Mouse (Mus musculus): Measurements from ENCODE around the gene Dnaja3.
"Not testable (repeated sequence)": the region's sequence is repeated elsewhere in the genome, so short reads cannot be mapped to it uniquely, and the experiment has no call there.

Dnaja3 gene

DNA sequence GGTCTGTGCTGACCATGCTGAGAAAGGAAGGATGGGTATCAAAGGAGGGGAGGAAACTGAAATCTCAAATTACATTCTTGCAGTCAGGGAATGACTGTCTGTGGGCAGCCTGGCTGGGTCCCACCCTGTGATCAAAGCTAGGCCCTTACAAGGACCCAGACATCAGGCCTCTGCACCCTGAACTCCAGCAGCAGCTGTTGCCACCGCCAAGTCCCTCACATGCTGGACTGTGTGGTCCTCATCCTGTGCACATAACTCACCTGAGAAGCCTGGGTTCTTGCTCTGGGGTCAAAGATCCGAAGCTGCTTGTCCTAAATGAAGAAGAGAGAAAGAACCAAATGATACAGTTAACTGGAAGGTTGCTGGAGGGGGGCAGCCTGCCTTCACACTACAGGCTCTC is 21.8 kb downstream of the Dnaja3 start:
- DNase-seq (ENCODE audit: inconsistent age in 2 of 2, low spot score in 1 of 2), result no peak

DNA sequence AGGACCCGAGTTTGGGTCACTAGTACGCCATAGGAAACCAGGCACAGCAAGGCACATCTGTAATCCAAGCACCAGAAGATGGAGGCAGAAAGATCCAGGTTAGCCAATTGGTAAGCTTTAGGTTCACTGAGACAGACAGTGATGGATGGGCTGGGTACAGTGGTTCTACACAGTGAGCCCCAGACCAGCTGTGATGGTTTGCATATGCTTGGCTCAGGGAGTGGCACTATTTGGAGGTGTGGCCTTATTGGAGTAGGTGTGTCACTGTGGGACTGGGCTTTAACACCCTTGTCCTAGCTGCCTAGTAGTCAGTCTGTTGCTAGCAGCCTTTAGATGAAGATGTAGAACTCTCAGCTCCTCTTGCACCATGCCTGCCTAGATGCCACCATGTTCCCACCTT is 24.0 kb downstream of the Dnaja3 start:
- no peak for DNase-seq (ENCODE audit: inconsistent age in 2 of 2, low spot score in 1 of 2)

DNA sequence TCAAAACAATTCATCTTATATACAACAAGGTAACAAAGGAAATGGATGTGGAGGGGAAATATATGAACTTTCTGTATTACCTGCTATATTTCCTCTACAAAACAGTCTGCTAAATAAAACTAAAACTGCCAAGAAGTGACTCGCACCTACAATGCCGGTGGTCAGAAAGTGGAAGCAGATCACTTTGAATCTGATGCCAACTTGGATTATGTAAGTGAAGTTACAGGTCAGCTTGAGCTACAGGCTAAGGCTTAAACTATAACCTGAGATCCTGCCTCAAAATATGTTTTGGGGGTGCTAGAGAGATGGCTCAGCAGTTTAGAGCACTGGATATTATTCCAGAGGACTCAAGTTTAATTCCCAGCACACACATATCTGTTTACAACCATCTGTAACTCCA is 25.9 kb downstream of the Dnaja3 start:
- DNase-seq (ENCODE audit: inconsistent age in 2 of 2, low spot score in 1 of 2), result peak in 1 of 2 experiments; percentile 23

DNA sequence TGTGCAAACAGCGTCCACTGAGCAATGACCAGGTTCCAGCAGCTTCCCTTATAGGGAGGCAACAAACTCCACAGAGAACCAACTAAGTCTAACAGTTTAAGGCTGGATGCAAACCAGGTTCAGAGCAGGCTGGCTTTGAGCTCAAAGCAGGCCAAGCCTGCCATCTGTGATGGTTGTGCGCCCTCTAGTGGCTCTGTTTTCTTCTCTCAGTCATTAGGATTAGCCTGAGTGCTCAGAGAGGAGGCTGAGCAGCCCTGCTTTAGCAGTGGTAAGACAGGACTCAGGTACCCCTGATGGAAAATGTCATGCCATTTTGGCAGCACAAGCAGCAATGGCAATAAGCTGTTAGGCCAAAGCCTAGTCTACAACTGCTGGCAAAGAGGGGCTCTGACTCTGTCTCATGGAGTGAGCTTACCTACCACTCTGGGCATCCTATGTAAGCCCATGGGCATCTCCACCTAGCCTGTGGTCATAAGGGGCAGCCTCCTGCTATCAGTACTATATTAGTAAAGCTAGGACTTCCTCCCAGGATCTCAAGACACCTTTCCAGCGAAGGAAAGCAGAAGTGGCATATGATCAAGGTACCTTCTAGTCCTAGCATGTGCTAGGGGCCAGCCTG is 27.5 kb downstream of the Dnaja3 start:
- peak; percentile 83 to 95 for DNase-seq (ENCODE audit: inconsistent age in 2 of 2, low spot score in 1 of 2)

DNA sequence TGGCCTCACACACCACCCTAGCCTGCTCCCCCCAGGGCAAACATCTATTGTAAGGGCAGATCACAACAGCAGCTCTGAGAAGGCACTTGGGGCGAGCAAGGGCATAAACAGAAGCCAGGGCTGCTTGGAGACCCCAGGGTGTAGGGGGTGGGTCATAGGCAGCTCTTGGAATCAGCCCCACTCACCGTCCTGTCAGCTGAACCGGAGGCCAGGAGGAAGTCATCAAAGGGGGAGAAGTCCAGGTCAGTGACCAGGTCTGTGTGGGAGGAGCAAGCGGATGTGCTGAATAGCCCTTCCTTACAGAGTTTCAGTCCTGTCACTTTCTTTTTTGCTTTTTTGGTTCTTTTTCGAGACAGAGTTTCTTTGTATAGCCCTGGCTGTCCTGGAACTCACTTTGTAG is 30.5 kb downstream of the Dnaja3 start:
- DNase-seq (ENCODE audit: inconsistent age in 2 of 2, low spot score in 1 of 2), result no peak

DNA sequence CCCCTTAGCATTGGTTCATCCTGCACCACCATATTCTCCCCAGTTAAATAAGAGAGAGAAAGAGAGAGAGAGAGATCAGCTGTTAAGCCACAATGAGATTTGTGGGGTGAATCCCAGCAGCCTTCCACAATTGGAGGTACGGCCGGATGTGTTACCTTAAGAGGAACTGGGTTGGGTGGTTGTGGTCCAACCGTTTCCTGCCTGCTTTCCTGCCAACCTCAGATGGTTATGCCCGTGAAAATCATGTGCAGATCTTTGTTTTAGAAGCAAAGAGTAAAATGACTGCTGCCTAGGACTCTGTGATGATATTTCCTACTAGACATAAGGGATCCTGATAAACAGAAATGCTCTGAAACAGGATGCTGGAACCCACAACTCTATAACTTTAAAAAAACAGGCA is 34.3 kb downstream of the Dnaja3 start:
- no peak for DNase-seq (ENCODE audit: inconsistent age in 2 of 2, low spot score in 1 of 2)

DNA sequence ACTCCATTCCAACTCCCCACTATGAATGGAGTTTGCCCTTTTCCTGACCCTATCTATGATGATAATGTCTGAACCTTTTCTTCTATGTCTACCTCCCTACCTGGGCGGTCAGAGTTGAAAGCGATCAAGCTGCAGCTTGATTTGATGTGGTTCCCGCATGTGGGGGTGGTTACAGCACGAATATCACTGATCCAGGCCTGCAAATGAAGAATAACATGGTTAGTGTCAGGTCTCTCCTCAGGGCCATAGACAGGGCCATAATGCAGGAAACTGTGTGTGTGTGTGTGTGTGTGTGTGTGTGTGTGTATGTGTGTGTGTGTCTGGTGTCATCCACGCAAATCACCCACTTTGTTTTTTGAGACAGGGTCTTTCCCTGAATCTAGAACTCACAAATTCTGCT is 37.0 kb downstream of the Dnaja3 start:
- DNase-seq (ENCODE audit: inconsistent age in 2 of 2, low spot score in 1 of 2), result no peak

DNA sequence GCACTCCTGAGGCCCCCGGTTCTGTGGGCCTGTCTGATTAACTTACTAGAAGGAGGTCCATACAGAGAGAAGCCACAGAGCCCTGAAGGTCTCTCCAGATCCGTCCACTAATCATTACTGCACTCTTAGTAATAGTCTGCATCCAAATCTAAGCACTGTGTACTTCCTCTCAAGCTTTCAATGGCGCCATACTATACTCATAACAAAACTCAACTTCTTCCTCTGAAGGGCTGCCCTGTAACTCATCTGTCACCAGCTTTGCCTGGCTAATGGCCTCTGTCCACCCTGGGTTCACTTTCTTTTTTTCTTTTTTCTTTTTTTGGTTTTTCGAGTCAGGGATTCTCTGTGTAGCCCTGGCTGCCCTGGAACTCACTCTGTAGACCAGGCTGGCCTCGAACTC is 38.3 kb downstream of the Dnaja3 start:
- no peak for DNase-seq (ENCODE audit: inconsistent age in 2 of 2, low spot score in 1 of 2)

DNA sequence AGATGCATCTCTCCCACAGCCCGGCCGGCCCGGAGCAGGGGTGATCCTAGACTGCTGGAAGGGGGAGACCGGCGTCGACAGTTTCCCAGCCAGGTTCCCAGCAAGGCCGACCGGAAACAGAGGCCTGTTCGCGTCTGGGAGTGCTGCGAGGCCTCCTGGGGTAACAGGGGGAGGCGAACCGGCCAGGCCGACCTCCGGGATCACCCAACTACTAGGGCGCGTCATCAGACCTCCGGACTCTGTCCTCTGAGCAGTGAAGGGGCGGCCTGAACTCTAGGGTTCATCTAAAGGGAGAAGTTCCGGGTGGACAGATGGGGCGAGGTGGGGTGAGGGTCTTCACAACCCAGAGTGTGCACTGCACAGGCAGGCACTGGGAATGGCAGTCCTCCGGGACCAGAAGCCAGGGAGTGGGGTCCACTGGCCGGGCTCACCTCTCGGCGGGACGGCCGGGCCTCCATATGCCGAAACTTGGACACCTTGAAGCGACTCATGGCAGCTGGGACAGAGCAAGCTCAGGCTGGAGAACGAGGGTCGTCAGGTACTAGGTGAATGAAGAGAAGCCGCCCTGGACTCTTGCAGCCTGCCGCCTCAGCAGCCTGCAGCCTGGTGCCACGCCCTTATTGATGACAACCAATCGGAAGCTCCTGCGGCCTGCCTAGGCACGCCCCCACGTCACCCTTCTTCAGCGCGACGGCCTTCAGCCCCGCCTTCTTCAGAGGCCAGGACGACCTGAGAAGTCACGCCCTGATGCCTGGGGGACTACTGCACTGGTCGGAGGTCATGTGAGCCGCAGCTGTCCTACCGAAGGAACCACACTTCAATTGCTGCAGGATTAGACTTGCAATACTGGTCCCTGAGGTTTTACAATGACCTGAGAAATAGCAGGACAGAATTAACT is 39.6 kb downstream of the Dnaja3 start, which contains the start of gene Coro7:
Gene Coro7 (minus strand): TSS at position 657 of the 898 bp plus-strand sequence.
- DNase-seq (ENCODE audit: inconsistent age in 2 of 2, low spot score in 1 of 2), result peak; percentile 93 to 96

DNA sequence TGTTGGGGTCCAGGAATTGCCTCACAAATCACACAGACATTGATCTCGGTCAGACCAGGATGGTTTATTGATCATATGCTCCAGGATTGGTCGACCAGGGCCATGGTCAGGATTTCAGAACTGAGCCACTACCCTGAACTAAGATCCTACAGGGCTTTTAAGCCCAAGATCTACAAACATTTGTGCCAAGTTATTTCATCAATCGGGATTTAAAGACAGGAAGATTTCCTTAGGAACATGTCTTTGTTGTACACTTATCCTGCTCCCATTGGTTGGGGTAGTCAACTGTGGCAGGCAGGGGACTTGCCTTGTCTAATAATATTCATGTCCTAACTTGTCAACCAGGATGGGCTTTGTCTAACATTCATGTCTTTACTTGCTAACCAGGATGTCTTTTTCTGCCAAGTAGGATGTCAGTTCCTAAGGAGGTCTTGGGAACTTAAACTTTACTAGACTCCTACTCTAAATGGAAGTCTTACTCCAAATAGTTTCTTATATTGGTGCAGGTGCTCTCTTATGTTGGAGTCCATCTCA is 41.2 kb downstream of the Dnaja3 start:
- DNase-seq (ENCODE audit: inconsistent age in 2 of 2, low spot score in 1 of 2), result not testable (repeated sequence)

DNA sequence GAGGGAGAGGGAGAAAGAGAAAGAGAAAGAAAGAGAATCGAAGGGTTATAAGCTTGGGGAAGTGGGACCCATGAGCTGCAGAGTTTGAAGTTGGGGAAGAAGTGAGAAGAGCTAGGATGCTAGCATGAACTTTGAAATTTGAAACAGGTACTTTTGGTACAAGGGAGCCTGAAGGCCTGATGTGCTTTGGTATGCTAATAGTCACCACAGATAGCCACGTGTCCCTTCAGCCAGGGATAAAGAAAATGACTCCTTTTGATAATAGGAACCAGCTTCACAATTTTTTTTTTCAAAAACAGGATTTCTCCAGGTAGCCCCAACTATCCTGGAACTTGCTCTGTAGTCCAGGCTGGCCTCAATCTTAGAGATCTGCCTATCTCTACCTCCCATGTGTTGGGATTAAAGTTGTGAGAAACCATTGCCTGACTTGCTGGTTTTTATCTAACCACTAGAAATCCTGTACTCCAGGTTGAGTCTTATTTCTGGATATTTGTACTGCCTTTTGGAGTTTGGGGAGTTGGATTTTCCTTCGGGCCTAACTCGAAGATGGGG is 42.9 kb downstream of the Dnaja3 start:
- DNase-seq (ENCODE audit: inconsistent age in 2 of 2, low spot score in 1 of 2), result no peak

DNA sequence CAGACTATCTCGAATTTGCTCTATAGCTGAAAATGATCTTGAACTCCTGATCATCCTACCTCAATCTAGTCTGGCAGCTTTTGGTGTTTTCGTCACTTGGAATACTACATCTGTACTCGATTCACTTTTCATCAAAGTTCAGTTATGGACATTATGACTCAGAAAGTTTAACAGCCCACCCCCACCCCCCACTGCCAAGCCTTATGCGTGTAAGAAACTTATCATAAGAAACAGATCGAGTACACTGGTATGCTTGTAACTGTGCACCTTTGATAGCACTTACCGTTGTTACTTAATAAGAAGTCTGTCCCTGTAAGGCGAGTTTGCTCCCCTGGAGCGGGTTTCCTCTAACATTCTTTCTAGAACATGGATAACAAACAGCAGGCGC is 43.4 kb downstream of the Dnaja3 start:
- DNase-seq (ENCODE audit: inconsistent age in 2 of 2, low spot score in 1 of 2), result peak in 1 of 2 experiments; percentile 46

DNA sequence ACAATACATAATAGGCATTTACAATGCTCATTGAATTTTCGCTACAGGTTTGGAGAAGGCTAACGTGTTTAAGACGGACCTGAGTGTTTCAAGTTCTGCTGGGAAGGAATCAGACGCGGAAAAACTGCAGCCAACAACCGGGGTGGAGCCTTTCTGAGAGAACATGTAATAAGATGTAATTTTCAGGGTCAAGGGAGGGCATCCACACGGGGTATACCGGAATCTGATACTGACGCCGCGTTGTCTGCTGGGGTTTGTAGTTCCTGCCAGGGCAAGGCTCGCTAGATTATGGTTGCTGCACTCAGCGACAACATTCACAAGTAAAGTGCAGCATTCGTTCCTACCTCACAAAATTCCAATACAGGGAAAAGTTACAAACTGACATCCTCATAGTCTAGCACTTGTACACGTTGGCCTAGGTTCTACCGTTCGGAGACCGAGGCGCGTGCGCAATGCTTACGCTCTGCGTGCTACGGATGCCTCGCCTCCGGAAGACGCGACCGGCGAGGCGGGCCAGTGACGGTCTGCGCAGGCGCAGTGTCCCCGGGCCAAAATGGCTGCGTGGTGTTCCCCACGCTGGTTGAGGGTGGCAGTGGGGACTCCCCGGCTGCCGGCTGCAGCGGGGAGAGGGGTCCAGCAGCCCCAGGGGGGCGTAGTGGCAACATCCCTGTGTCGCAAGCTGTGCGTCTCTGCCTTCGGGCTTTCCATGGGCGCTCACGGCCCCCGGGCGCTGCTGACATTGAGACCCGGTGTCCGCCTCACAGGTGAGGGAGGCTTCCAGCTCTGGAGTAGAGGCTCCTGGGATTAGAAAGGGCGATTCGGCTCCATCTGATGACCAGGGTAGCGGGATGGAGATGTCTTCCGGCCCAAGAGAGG is 44.0 kb downstream of the Dnaja3 start:
- peak; percentile 97 to 99 for DNase-seq (ENCODE audit: inconsistent age in 2 of 2, low spot score in 1 of 2)

DNA sequence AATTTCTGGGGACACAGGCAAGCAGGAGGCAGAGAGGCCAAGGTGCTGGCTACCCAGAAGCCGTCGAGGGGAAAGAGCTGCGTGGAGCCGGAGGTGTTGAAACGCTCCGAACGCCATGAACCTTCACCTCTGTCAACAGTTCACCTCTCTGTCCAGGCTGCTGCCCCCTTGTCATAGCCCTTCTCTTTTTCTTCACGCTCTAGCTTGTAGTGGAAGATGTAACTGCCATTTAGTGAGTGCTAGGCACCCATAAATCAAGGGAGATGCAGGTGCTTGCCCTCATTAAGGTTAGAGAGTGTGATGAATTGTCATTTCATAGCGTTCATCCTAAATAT is 44.6 kb downstream of the Dnaja3 start:
- no peak for DNase-seq (ENCODE audit: inconsistent age in 2 of 2, low spot score in 1 of 2)

DNA sequence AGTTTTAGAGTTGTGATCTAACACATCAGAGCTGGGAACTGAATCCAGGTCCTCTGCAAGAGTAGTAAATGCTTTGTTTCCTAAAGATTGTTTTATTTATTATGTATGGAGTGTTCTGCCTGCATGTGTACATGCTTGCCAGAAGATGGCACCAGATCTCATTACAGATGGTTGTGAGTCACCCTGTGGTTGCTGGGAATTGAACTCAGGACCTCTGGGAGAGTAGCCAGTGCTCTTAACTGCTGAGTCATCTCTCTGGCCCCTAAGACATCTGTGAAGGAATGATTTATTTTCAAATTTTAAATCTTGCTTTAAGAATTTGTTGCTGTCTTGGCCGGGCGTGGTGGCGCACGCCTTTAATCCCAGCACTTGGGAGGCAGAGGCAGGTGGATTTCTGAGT is 49.6 kb downstream of the Dnaja3 start:
- DNase-seq (ENCODE audit: inconsistent age in 2 of 2, low spot score in 1 of 2), result not testable (repeated sequence)

DNA sequence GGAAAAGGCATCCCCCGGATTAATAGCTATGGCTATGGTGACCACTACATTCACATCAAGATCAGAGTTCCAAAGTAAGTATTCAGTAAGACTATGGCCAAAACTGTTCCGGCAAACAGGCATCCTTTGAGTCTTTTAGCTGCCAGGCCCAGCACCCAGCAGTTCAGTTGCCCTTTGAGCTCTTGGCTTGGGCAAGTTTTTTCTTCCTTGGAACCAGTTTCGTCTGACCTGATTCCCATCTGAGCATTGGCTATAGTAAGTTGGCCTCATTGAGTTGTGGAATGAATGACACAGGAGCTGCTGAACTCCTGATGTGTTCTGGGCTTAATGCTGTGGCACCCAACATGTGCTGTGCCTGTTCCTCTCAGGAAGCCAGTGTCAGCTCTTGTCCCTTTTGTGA is 61.4 kb downstream of the Dnaja3 start:
- DNase-seq (ENCODE audit: inconsistent age in 2 of 2, low spot score in 1 of 2), result no peak

DNA sequence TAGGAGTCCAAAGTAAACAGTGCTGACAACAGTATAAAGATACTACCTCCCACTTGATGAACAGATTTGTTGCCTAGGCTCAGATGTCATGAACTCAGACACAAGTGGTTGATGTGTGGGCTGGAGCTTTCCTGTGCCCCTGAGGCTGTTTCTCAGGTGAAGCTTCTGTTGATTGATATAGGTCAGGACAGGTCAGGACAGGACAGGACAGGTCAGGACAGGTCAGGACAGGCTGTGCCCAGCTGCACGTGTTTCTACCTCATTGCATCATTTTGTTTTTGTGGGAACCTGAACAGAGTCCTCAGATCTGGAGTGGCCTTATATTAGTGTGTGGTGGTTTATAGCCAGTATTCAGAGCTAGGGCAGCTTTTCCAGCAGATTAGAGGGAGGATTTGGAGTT is 62.9 kb downstream of the Dnaja3 start:
- no peak for DNase-seq (ENCODE audit: inconsistent age in 2 of 2, low spot score in 1 of 2)

DNA sequence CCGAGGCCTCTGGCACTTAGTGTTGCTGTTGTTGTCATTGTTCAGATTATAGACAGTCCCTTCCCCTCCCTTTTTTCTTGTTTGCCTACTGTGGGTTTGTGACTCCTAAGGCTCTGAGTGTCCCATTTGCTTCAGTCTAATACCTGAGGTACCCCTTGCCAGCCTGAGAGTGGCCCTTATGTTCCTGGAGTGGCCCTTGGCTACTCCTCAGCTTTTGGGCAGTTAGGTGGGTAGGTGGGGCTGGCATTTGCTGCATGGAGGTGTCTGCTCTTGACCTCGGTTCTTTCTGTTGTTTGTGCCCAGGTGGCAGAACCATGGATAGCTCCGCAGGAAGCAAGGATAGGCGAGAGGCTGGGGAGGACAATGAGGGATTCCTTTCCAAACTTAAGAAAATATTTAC is 65.8 kb downstream of the Dnaja3 start:
- no peak for DNase-seq (ENCODE audit: inconsistent age in 2 of 2, low spot score in 1 of 2)

DNA sequence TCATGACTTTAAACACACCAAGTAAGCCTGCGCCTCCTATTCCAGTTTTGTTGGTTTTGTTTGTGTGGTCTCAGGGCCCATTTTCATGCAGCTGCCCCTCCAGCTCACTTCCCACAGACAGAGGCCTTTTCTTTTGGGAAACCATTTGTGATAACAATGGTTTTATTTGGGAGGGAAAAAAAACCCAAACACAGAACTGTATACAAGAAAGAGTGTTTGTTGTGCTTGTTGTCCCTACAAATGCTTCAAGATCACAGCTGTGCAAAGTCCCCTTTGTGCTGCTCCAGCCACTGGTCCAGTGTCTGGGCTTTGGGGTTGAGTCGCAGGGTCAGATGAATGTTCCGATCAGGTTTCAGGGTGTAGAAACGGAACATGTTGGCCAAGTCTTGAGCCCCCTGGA is 71.4 kb downstream of the Dnaja3 start:
- DNase-seq (ENCODE audit: inconsistent age in 2 of 2, low spot score in 1 of 2), result no peak

DNA sequence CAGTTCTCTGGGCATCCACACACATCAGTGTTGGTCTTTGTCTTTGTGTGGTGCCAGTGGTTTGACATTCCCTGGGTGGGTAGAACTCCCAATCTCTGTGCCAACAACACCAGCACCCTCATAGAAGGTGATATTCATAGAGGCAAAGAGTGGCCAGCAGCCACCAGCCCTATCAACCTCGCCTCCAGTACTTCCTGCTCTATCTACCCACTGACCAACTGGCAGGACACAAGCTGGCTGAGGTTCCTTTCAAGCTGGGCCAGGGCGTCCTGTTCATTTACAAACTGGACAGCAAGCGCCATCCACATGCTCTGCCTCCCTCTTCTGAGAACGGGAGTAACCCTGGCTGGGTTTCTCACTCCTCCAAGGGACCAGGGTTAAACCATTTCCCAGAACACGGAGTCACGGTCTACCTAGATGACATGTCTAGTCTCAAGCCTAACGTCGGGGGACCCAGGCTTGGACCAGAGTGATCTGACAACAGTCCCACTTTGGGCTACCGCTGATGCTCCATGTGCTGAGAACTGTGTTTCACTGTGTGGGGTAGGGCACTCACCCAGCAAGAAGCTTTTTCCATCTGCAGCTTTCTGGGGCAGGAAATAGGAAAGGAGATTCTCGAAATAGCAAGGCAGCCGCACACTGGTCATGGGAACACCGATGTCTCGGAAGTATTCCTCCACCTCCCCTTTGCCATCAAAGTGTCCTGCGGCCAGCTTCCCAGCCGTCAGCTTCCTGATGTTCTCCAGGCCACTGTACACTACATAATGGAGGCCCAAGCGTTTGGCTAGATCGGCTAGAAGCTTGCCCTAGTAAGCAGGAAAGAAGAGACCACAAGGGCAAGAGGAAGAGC is 74.3 kb downstream of the Dnaja3 start:
- no peak for DNase-seq (ENCODE audit: inconsistent age in 2 of 2, low spot score in 1 of 2)
